Mouse (Mus musculus): ENCODE data around the gene Bsn. TPM values are rescaled to one million over a fixed set of nuclear protein-coding genes. Genes with fewer than 3 reads are reported as not detected.
A peak's percentile ranks its signal among the peaks of the same experiment; 100 is the strongest.
"Not testable (repeated sequence)": the region's sequence is repeated elsewhere in the genome, so short reads cannot be mapped to it uniquely, and the experiment has no call there.

Gene Bsn
- polyA plus RNA-seq, 1 experiment, result 70.0 TPM

GRCm38 (mm10) chr9:108137523-108137922 lies 52.7 kb downstream of the Bsn start:
- Histone ChIP-seq H3K27ac (ENCODE audit: insufficient read depth, low read length) (peak overlapping the region; percentile 90), H3K27me3 (ENCODE audit: control insufficient read depth, insufficient read depth, low read length) (no peaks in the 10 kb centered on the region), H3K4me3 (replicated peaks; ENCODE audit: insufficient read depth, low read depth, low read length) (no peak overlapping the region), H3K4me1 (ENCODE audit: control insufficient read depth, insufficient read depth, low read length) (peaks cover 67% of the 10 kb centered on the region)
- TF ChIP-seq CTCF (IDR thresholded peaks at IDR 0.05; ENCODE audit: borderline replicate concordance, insufficient read depth, low read depth, low read length) (no peak), POLR2A (IDR thresholded peaks at IDR 0.05; ENCODE audit: borderline replicate concordance, insufficient read depth, low read length) (no peak)
- 15% methylated on average over 17 of the region's 17 CpGs for WGBS
- DNase-seq, result peak in 1 of 2 experiments; percentile 65

- peak; percentile 84 to 93 for DNase-seq
- H3K4me3 ChIP-seq (replicated peaks; ENCODE audit: insufficient read depth, low read depth, low read length), result no peak overlapping the region
- peaks cover 65% of the 10 kb centered on the region for H3K4me1 ChIP-seq (ENCODE audit: control insufficient read depth, insufficient read depth, low read length)
- 9% methylated on average over 6 of the region's 6 CpGs for WGBS
- H3K27me3 ChIP-seq (ENCODE audit: control insufficient read depth, insufficient read depth, low read length), result no peaks in the 10 kb centered on the region
- H3K27ac ChIP-seq (ENCODE audit: insufficient read depth, low read length), result peak overlapping the region; percentile 90
- TF ChIP-seq CTCF (IDR thresholded peaks at IDR 0.05; ENCODE audit: borderline replicate concordance, insufficient read depth, low read depth, low read length), result no peak
- no peak for TF ChIP-seq POLR2A (IDR thresholded peaks at IDR 0.05; ENCODE audit: borderline replicate concordance, insufficient read depth, low read length)
These were observed 53.2 kb downstream of the Bsn start for GRCm38 (mm10) chr9:108136930-108137462.

DNA sequence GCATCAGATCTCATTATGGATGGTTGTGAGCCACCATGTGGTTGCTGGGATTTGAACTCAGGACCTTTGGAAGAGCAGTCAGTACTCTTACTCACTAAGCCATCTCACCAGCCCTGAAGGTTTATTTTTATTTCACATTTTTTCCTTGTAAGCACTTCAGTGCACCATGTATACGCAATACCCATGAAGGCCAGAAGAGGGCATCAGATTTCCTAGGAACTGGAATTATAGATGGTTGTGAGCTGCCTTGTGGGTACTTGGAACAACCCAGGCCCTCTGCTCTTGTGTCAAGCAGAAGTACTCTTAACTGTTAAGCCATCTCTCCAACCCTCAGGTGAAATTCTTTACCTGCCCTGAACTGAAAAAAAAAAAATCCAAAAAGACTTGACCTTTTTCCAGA lies 54.0 kb downstream of the Bsn start:
- Histone ChIP-seq H3K27me3 (ENCODE audit: control insufficient read depth, insufficient read depth, low read length) (no peaks in the 10 kb centered on the region), H3K27ac (ENCODE audit: insufficient read depth, low read length) (peak overlapping the region; percentile 90), H3K4me1 (ENCODE audit: control insufficient read depth, insufficient read depth, low read length) (peaks cover 57% of the 10 kb centered on the region), H3K4me3 (replicated peaks; ENCODE audit: insufficient read depth, low read depth, low read length) (no peak overlapping the region)
- 70% methylated on average over 1 of the region's 1 CpGs for WGBS
- DNase-seq, result peak; percentile 52 to 59
- TF ChIP-seq CTCF (IDR thresholded peaks at IDR 0.05; ENCODE audit: borderline replicate concordance, insufficient read depth, low read depth, low read length) (peak; percentile 33; the same call in 1 of the 2 replicates), POLR2A (IDR thresholded peaks at IDR 0.05; ENCODE audit: borderline replicate concordance, insufficient read depth, low read length) (no peak)

GRCm38 (mm10) chr9:108135679-108136078 lies 54.5 kb downstream of the Bsn start:
- not testable (repeated sequence) for DNase-seq; H3K4me3 ChIP-seq (replicated peaks; ENCODE audit: insufficient read depth, low read depth, low read length); H3K27me3 ChIP-seq (ENCODE audit: control insufficient read depth, insufficient read depth, low read length); H3K27ac ChIP-seq (ENCODE audit: insufficient read depth, low read length)
- 92% methylated on average over 3 of the region's 3 CpGs for WGBS
- H3K4me1 ChIP-seq (ENCODE audit: control insufficient read depth, insufficient read depth, low read length), result peaks cover 52% of the 10 kb centered on the region

- WGBS, result 19% methylated on average over 1 of the region's 1 CpGs
- TF ChIP-seq POLR2A (IDR thresholded peaks at IDR 0.05; ENCODE audit: borderline replicate concordance, insufficient read depth, low read length) (peak; percentile 31; the same call in 1 of the 2 replicates), CTCF (IDR thresholded peaks at IDR 0.05; ENCODE audit: borderline replicate concordance, insufficient read depth, low read depth, low read length) (no peak)
- peak; percentile 85 to 93 for DNase-seq
- H3K27me3 ChIP-seq (ENCODE audit: control insufficient read depth, insufficient read depth, low read length), result no peaks in the 10 kb centered on the region
- peak overlapping the region; percentile 69 for H3K27ac ChIP-seq (ENCODE audit: insufficient read depth, low read length)
- H3K4me3 ChIP-seq (replicated peaks; ENCODE audit: insufficient read depth, low read depth, low read length), result peak overlapping the region; percentile 24
- peaks cover 56% of the 10 kb centered on the region for H3K4me1 ChIP-seq (ENCODE audit: control insufficient read depth, insufficient read depth, low read length)
These were observed 56.7 kb downstream of the Bsn start for GRCm38 (mm10) chr9:108133478-108133877.

- H3K27ac ChIP-seq (ENCODE audit: insufficient read depth, low read length), result no peak overlapping the region
- no peak for DNase-seq
- no peaks in the 10 kb centered on the region for H3K27me3 ChIP-seq (ENCODE audit: control insufficient read depth, insufficient read depth, low read length)
- TF ChIP-seq CTCF (IDR thresholded peaks at IDR 0.05; ENCODE audit: borderline replicate concordance, insufficient read depth, low read depth, low read length) (no peak), POLR2A (IDR thresholded peaks at IDR 0.05; ENCODE audit: borderline replicate concordance, insufficient read depth, low read length) (no peak)
- 69% methylated on average over 3 of the region's 3 CpGs for whole genome bisulfite sequencing
- H3K4me3 ChIP-seq (replicated peaks; ENCODE audit: insufficient read depth, low read depth, low read length), result no peak overlapping the region
- peaks cover 57% of the 10 kb centered on the region for H3K4me1 ChIP-seq (ENCODE audit: control insufficient read depth, insufficient read depth, low read length)
These were observed 57.8 kb downstream of the Bsn start for GRCm38 (mm10) chr9:108132373-108132772.

GRCm38 (mm10) chr9:108131502-108131901 lies 58.7 kb downstream of the Bsn start:
- TF ChIP-seq POLR2A (IDR thresholded peaks at IDR 0.05; ENCODE audit: borderline replicate concordance, insufficient read depth, low read length), result no peak
- TF ChIP-seq CTCF (IDR thresholded peaks at IDR 0.05; ENCODE audit: borderline replicate concordance, insufficient read depth, low read depth, low read length), result no peak
- 94% methylated on average over 5 of the region's 5 CpGs for WGBS
- Histone ChIP-seq H3K4me1 (ENCODE audit: control insufficient read depth, insufficient read depth, low read length) (peaks cover 57% of the 10 kb centered on the region), H3K27me3 (ENCODE audit: control insufficient read depth, insufficient read depth, low read length) (no peaks in the 10 kb centered on the region), H3K4me3 (replicated peaks; ENCODE audit: insufficient read depth, low read depth, low read length) (no peak overlapping the region), H3K27ac (ENCODE audit: insufficient read depth, low read length) (no peak overlapping the region)
- DNase-seq, result no peak

GRCm38 (mm10) chr9:108129042-108129948 lies 60.9 kb downstream of the Bsn start:
- Histone ChIP-seq H3K4me1 (ENCODE audit: control insufficient read depth, insufficient read depth, low read length) (peaks cover 75% of the 10 kb centered on the region), H3K27ac (ENCODE audit: insufficient read depth, low read length) (peak overlapping the region; percentile 65), H3K27me3 (ENCODE audit: control insufficient read depth, insufficient read depth, low read length) (no peaks in the 10 kb centered on the region), H3K4me3 (replicated peaks; ENCODE audit: insufficient read depth, low read depth, low read length) (no peak overlapping the region)
- TF ChIP-seq POLR2A (IDR thresholded peaks at IDR 0.05; ENCODE audit: borderline replicate concordance, insufficient read depth, low read length) (no peak), CTCF (IDR thresholded peaks at IDR 0.05; ENCODE audit: borderline replicate concordance, insufficient read depth, low read depth, low read length) (no peak)
- 19% methylated on average over 13 of the region's 13 CpGs for WGBS
- peak; percentile 73 to 81 for DNase-seq
